Mouse (Mus musculus) erythroblast, embryonic 14.5 days (primary cell): ENCODE data around the gene Ppp1r12b.

Source experiments
- GATA1 ChIP-seq: IDR thresholded peaks from 2 replicates; pipeline ENCODE4 v1.6.1; 2012; ENCODE audit warnings: low read length, inconsistent platforms, mixed read lengths
- TAL1 ChIP-seq: IDR thresholded peaks from 3 replicates; pipeline ENCODE4 v1.6.1; 2012; ENCODE audit warnings: low read length, inconsistent platforms, mixed read lengths

GRCm38 (mm10) chr1:134843369-134843768, 112.4 kb downstream of the Ppp1r12b start:
- no peak for TF ChIP-seq GATA1
- TF ChIP-seq TAL1, result no peak
